Mouse (Mus musculus) liver, embryonic 11.5 days (tissue): ENCODE results near the gene Wdr76. TPM values are rescaled to one million over a fixed set of nuclear protein-coding genes. Genes with fewer than 3 reads are reported as not detected.

Source experiments
- ATAC-seq: fragments of 200-750 bp; cut with Nextera tagmentation; replicated peaks from 2 replicates; pipeline ENCODE4 v1.8.0; 2017; ENCODE audit warnings: moderate number of reproducible peaks, mild to moderate bottlenecking, moderate TSS enrichment, moderate library complexity; ENCODE audit not compliant: low FRiP score
- DNase-seq: peaks from one replicate; pipeline ENCODE4 v3.0.0-alpha.2; 2017; ENCODE audit warnings: low spot score
- H3K27ac ChIP-seq: fragments of 300-500 bp; sonication (generic); 2 replicates; pipeline ENCODE4 v1.5.1; 2014; ENCODE audit warnings: mild to moderate bottlenecking, low read depth, low read length, control low read depth
- H3K27me3 ChIP-seq: fragments of 300-500 bp; sonication (generic); replicated peaks from 2 replicates; pipeline ENCODE4 v1.6.1; 2014; ENCODE audit warnings: low read length, mixed read lengths; ENCODE audit not compliant: control insufficient read depth, insufficient read depth
- H3K36me3 ChIP-seq: fragments of 300-500 bp; sonication (generic); 2 replicates; pipeline ENCODE4 v1.6.1; 2014; ENCODE audit warnings: mild to moderate bottlenecking, low read length, moderate library complexity, mixed read lengths; ENCODE audit not compliant: control insufficient read depth, insufficient read depth
- H3K4me1 ChIP-seq: fragments of 300-500 bp; sonication (generic); replicated peaks from 2 replicates; pipeline ENCODE4 v1.6.1; 2014; ENCODE audit warnings: low read length, mixed read lengths; ENCODE audit not compliant: control insufficient read depth, insufficient read depth
- H3K4me2 ChIP-seq: fragments of 300-500 bp; sonication (generic); 2 replicates; pipeline ENCODE4 v1.6.1; 2014; ENCODE audit warnings: mild to moderate bottlenecking, control low read depth, moderate library complexity
- H3K4me3 ChIP-seq: fragments of 300-500 bp; sonication (generic); 2 replicates; pipeline ENCODE4 v1.5.1; 2014; ENCODE audit warnings: low read depth, low read length, control low read depth
- H3K9ac ChIP-seq: fragments of 300-500 bp; sonication (generic); 2 replicates; pipeline ENCODE4 v1.6.1; 2014; ENCODE audit warnings: low read depth, low read length, control low read depth
- H3K9me3 ChIP-seq: fragments of 300-500 bp; sonication (generic); 2 replicates; pipeline ENCODE4 v1.6.1; 2016; ENCODE audit warnings: low read length, inconsistent platforms, mixed read lengths; ENCODE audit not compliant: control insufficient read depth
- WGBS: fragments of 180-500 bp; shearing (Covaris S2); extraction: QIAGEN DNeasy Blood & Tissue Kit; methylation state at CpG from one replicate; pipeline ENCODE4 v1.1.7; 2014; 5-methylcytosine and 5-hydroxymethylcytosine counted together
- polyA plus RNA-seq: library from polyadenylated mRNA; unstranded; fragments of >200 nt; fragmentation: Nextera tagmentation; extraction: Ambion mirVana; gene quantifications from 2 replicates; pipeline ENCODE4 v1.2.1, GENCODE M21; 2014

Gene Wdr76
- polyA plus RNA-seq, 1 experiment from 2014 or later, result 15.4 TPM

- DNase-seq, result no peak
- no peaks in the 10 kb centered on the region for H3K9me3 ChIP-seq
- H3K9ac ChIP-seq, result no peak overlapping the region
- no peak overlapping the region for H3K27ac ChIP-seq
- no peak for ATAC-seq
- H3K4me2 ChIP-seq, result no peak overlapping the region
- H3K27me3 ChIP-seq, result no peaks in the 10 kb centered on the region
- no peaks in the 10 kb centered on the region for H3K36me3 ChIP-seq
- H3K4me1 ChIP-seq, result peaks cover 3% of the 10 kb centered on the region
- H3K4me3 ChIP-seq, result no peak overlapping the region
- 89% methylated on average over 13 of the region's 13 CpGs for WGBS
Observed at GRCm38 (mm10) chr2:121582809-121583376, 76.4 kb downstream of the Wdr76 start.

GRCm38 (mm10) chr2:121583468-121584116 is 77.1 kb downstream of the Wdr76 start:
- H3K27me3 ChIP-seq, result no peaks in the 10 kb centered on the region
- peaks cover 9% of the 10 kb centered on the region for H3K4me1 ChIP-seq
- H3K4me3 ChIP-seq, result no peak overlapping the region
- H3K27ac ChIP-seq, result no peak overlapping the region
- no peak overlapping the region for H3K9ac ChIP-seq
- 65% methylated on average over 13 of the region's 13 CpGs for WGBS
- ATAC-seq (no peak), DNase-seq (no peak)
- no peaks in the 10 kb centered on the region for H3K9me3 ChIP-seq
- no peak overlapping the region for H3K4me2 ChIP-seq
- H3K36me3 ChIP-seq, result no peaks in the 10 kb centered on the region

DNA sequence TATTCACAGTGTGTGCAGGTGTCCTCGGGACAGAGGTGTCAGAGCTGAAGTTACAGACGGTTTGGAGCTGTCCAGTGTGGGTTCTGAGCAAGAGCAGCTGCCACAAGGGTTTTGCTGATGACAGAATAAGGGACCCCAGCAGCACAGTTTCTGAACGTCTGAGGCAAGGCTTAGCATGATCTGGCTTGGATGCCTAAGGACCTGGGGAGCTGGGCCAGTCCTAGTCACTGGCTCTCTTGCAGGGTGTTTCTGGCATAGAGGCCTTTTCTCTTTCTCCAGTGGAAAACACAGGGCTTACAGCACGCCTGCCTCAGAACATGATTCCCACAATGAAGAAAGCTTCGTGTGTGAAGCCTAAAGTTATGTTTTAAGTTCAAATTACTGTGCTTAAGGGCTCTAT is 78.2 kb downstream of the Wdr76 start:
- peaks cover 9% of the 10 kb centered on the region for H3K4me1 ChIP-seq
- H3K27me3 ChIP-seq, result no peaks in the 10 kb centered on the region
- 66% methylated on average over 5 of the region's 5 CpGs for WGBS
- no peaks in the 10 kb centered on the region for H3K9me3 ChIP-seq
- DNase-seq (no peak), ATAC-seq (no peak)
- H3K4me2 ChIP-seq, result no peak overlapping the region
- no peaks in the 10 kb centered on the region for H3K36me3 ChIP-seq
- no peak overlapping the region for H3K27ac ChIP-seq
- H3K4me3 ChIP-seq, result no peak overlapping the region
- H3K9ac ChIP-seq, result no peak overlapping the region

GRCm38 (mm10) chr2:121587523-121588308 is 81.2 kb downstream of the Wdr76 start:
- no peaks in the 10 kb centered on the region for H3K27me3 ChIP-seq
- peak; percentile 74 for ATAC-seq
- peaks cover 9% of the 10 kb centered on the region for H3K4me1 ChIP-seq
- H3K9me3 ChIP-seq, result no peaks in the 10 kb centered on the region
- no peaks in the 10 kb centered on the region for H3K36me3 ChIP-seq
- peak overlapping the region; percentile 34; the same call in 1 of the 2 replicates for H3K27ac ChIP-seq
- H3K9ac ChIP-seq, result no peak overlapping the region
- H3K4me3 ChIP-seq, result no peak overlapping the region
- WGBS, result 28% methylated on average over 12 of the region's 12 CpGs
- DNase-seq, result no peak
- H3K4me2 ChIP-seq, result peak overlapping the region; percentile 34

DNA sequence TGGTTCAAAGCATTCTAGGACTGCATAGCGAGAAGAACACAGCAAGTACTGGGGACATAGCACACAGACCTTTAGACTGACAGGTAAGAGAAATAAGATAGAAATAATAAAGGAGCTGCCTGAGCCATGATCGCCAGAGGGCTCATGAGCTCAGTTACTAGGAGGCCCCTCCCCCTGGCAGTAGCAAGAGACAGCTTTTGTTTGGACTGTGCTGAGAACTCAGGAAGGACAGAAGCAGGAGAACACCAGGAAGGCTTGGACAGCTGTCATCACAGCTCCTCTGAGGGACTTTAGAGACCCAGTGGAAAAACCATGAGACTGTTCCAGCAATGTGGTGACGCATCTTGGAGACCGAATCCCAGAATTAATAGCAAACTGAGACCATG is 81.8 kb downstream of the Wdr76 start:
- H3K4me1 ChIP-seq, result peaks cover 9% of the 10 kb centered on the region
- WGBS, result 56% methylated on average over 4 of the region's 4 CpGs
- no peaks in the 10 kb centered on the region for H3K36me3 ChIP-seq
- ATAC-seq, result no peak
- no peak overlapping the region; the same call in 1 of the 2 replicates for H3K4me2 ChIP-seq
- H3K27ac ChIP-seq, result no peak overlapping the region
- DNase-seq, result no peak
- no peaks in the 10 kb centered on the region for H3K27me3 ChIP-seq
- no peaks in the 10 kb centered on the region for H3K9me3 ChIP-seq
- no peak overlapping the region for H3K4me3 ChIP-seq
- H3K9ac ChIP-seq, result no peak overlapping the region

DNA sequence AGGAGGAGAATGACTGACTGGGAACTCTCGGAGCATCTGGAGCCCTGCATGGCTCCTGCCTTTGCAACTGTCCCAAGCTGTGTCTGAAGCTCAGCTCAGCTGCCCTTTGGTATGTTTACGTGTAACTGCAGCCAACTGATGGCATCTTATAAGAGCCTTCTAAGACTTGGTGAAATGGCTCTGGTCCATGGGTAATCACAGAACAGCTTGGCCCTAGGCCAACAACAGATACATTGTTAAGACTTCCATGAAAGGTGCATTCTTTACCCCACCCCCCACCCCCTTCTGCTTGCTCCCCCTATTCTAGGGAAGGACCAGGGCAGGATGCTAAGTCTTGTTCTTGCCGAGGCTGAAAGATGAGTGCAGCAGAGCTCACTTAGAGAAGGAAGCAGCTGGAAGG is 87.6 kb downstream of the Wdr76 start:
- Histone ChIP-seq H3K27ac (no peak overlapping the region), H3K9ac (no peak overlapping the region), H3K9me3 (no peaks in the 10 kb centered on the region), H3K36me3 (no peaks in the 10 kb centered on the region), H3K4me3 (no peak overlapping the region), H3K27me3 (no peaks in the 10 kb centered on the region; the same call in 1 of the 2 replicates), H3K4me2 (peak overlapping the region; percentile 45), H3K4me1 (peaks cover 16% of the 10 kb centered on the region)
- ATAC-seq (no peak), DNase-seq (no peak)
- 62% methylated on average over 3 of the region's 3 CpGs for WGBS

Other genes with a start within 250 kb of the Wdr76 start
- gene Trp53bp1, start 235.3 kb upstream of the Wdr76 start, polyA plus RNA-seq, result 32.4 and 36.0 TPM in 2 replicates
- gene Map1a, start 217.1 kb upstream of the Wdr76 start, polyA plus RNA-seq, result 1.5 and 2.1 TPM in 2 replicates
- 9.6 and 10.1 TPM in 2 replicates for gene Ppip5k1, start 151.3 kb upstream of the Wdr76 start, polyA plus RNA-seq
- 1.7 TPM in 2 replicates for gene Ckmt1, start 149.0 kb upstream of the Wdr76 start, polyA plus RNA-seq
- not detected in 2 replicates for gene Strc, start 119.6 kb upstream of the Wdr76 start, polyA plus RNA-seq
- 491 and 541 TPM in 2 replicates for gene Pdia3, start 92.9 kb upstream of the Wdr76 start, polyA plus RNA-seq
- gene Catsper2, start 92.9 kb upstream of the Wdr76 start, polyA plus RNA-seq, result 1.6 and 1.7 TPM in 2 replicates
- gene Ell3, start 62.4 kb upstream of the Wdr76 start, polyA plus RNA-seq, result 2.6 and 4.3 TPM in 2 replicates
- 385 and 481 TPM in 2 replicates for gene Serf2, start 57.5 kb upstream of the Wdr76 start, polyA plus RNA-seq
- 146 and 164 TPM in 2 replicates for gene Hypk, start 53.4 kb upstream of the Wdr76 start, polyA plus RNA-seq
- gene Serinc4, start 49.9 kb upstream of the Wdr76 start, polyA plus RNA-seq, result 0.12 TPM in 1 of 2 replicates, not detected in the other
- gene Mfap1b, start 32.7 kb upstream of the Wdr76 start, polyA plus RNA-seq, result 43.2 and 44.0 TPM in 2 replicates
- 22.4 and 23.0 TPM in 2 replicates for gene Mfap1a, start 58 bp upstream of the Wdr76 start, polyA plus RNA-seq